31 mouse cellular contexts compared by ENCODE assay signal in the genomic region with DNA sequence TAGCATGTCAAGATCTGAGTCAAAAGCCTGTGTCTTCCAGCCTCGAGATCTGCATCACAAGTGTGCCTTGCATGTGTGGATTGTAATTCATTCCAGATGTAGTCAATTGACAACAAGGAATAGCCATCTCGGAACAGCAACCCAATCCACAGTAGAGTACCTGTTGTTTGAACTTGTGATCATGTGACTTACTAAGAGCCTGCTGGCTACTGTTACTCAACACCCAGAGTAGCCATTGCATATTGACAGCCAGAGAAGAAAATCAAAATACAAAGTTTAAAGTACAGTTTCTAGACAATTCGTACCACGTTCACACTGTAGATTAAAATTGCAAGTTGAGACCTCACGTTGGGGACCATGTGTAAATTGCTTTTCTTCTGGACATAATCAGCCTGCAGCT.
"Had no signal": no experiment of that assay in that cellular context is flagged by ENCODE, and none has a peak within 500 bp of the region (broad histone marks: within the 10 kb centered on the region; RNA-seq: fewer than 3 reads in every experiment).

No protein-coding gene starts in this region.

- H3K9me3 ChIP-seq: limb, embryonic 10.5 days; limb, embryonic 12.5 days; limb, embryonic 13.5 days; limb, embryonic 15.5 days; liver, embryonic 13.5 days; liver, embryonic 15.5 days; lung, embryonic 15.5 days; midbrain, embryonic 10.5 days; midbrain, embryonic 12.5 days; midbrain, embryonic 13.5 days; midbrain, embryonic 15.5 days; neural tube, embryonic 12.5 days had no signal

- H3K27me3 ChIP-seq: limb, embryonic 12.5 days; limb, embryonic 13.5 days; limb, embryonic 15.5 days; liver, embryonic 13.5 days; liver, embryonic 15.5 days; lung, embryonic 15.5 days; megakaryocyte, embryonic 14.5 days; midbrain, embryonic 12.5 days; midbrain, embryonic 13.5 days; midbrain, embryonic 15.5 days; neural tube, embryonic 12.5 days had no signal

- H3K4me1 ChIP-seq: liver, embryonic 13.5 days; liver, embryonic 15.5 days; lung, embryonic 15.5 days; megakaryocyte, embryonic 14.5 days; midbrain, embryonic 10.5 days; midbrain, embryonic 12.5 days; midbrain, embryonic 13.5 days; midbrain, embryonic 15.5 days; neural tube, embryonic 12.5 days had no signal

- ATAC-seq: liver, postnatal 0 days; lung, postnatal 0 days; midbrain, embryonic 13.5 days; midbrain, embryonic 15.5 days; midbrain, embryonic 16.5 days had no signal

- H3K4me3 ChIP-seq: limb, embryonic 10.5 days; limb, embryonic 12.5 days; limb, embryonic 13.5 days; limb, embryonic 15.5 days; liver, embryonic 13.5 days; liver, embryonic 15.5 days; lung, embryonic 15.5 days; megakaryocyte, embryonic 14.5 days; midbrain, embryonic 10.5 days; midbrain, embryonic 12.5 days; midbrain, embryonic 13.5 days; midbrain, embryonic 15.5 days; myocyte; neural tube, embryonic 12.5 days had no signal

- H3K9ac ChIP-seq: limb, embryonic 12.5 days; limb, embryonic 13.5 days; limb, embryonic 15.5 days; liver, embryonic 13.5 days; liver, embryonic 14.5 days; liver, embryonic 15.5 days; liver, postnatal 0 days; lung, embryonic 14.5 days; lung, embryonic 15.5 days; midbrain, embryonic 12.5 days; midbrain, embryonic 13.5 days; midbrain, embryonic 15.5 days; neural tube, embryonic 12.5 days had no signal

- H3K4me2 ChIP-seq: limb, embryonic 12.5 days; limb, embryonic 13.5 days; limb, embryonic 15.5 days; liver, embryonic 11.5 days; liver, embryonic 13.5 days; liver, embryonic 15.5 days; lung, embryonic 14.5 days; lung, embryonic 15.5 days; midbrain, embryonic 11.5 days; midbrain, embryonic 12.5 days; midbrain, embryonic 13.5 days; midbrain, embryonic 15.5 days; neural tube, embryonic 12.5 days had no signal

- H3K36me3 ChIP-seq: limb, embryonic 10.5 days; limb, embryonic 12.5 days; limb, embryonic 13.5 days; limb, embryonic 15.5 days; liver, embryonic 13.5 days; liver, embryonic 15.5 days; lung, embryonic 15.5 days; midbrain, embryonic 10.5 days; midbrain, embryonic 12.5 days; midbrain, embryonic 13.5 days; midbrain, embryonic 15.5 days; neural tube, embryonic 12.5 days had no signal

- H3K27ac ChIP-seq: limb, embryonic 10.5 days; limb, embryonic 12.5 days; limb, embryonic 13.5 days; limb, embryonic 15.5 days; liver, embryonic 13.5 days; liver, embryonic 14.5 days; liver, embryonic 15.5 days; lung, embryonic 15.5 days; macrophage; midbrain, embryonic 10.5 days; midbrain, embryonic 12.5 days; midbrain, embryonic 13.5 days; midbrain, embryonic 15.5 days; neural tube, embryonic 12.5 days had no signal

- DNase-seq: left cerebral cortex, postnatal 4 days; liver; liver, embryonic 13.5 days; liver, postnatal 0 days; lung, adult 18-20 months; lung, adult 2 months; lung, embryonic 14.5 days; lung, postnatal 10 days; lung, postnatal 14 days; lung, postnatal 36 days; lung, postnatal 4 days; midbrain, embryonic 14.5 days had no signal
